Mouse (Mus musculus) urinary bladder, adult 18-20 months (tissue): ENCODE measurements around the gene Impdh1.
"Not testable (repeated sequence)": the region's sequence is repeated elsewhere in the genome, so short reads cannot be mapped to it uniquely, and the experiment has no call there.

Experiments used
- DNase-seq, 2 experiments: peaks; one replicate each; pipeline ENCODE4 v3.0.0; 2022; ENCODE audit warnings: low spot score in 2 of 2, mixed read lengths in 2 of 2

Gene Impdh1

DNA sequence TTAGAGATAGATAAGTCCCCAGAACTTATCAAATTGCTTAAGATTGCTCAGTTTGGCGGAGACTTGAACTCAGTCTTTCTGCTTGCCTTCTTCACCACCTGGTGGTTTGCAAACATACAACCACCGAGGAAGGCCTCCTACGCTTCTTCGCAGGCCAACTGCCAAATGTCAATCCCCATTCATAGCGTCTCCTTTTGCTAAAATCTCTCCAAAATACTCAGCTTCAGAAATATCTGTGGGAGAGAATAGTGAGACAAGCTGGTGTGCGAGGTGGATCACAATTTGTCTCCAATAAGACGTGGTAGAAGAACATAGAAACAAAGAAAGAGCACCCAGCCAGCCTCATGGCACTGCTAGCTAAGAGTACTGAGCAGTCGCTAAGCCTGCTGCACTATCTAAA lies 36.3 kb downstream of the Impdh1 start:
- DNase-seq: no peak

- peak; percentile 29 to 35 for DNase-seq
Observed at GRCm38 (mm10) chr6:29178888-29179658, 37.1 kb downstream of the Impdh1 start, which contains the start of gene Prrt4. Gene Prrt4, minus strand, starts transcription at chr6:29179584.

DNA sequence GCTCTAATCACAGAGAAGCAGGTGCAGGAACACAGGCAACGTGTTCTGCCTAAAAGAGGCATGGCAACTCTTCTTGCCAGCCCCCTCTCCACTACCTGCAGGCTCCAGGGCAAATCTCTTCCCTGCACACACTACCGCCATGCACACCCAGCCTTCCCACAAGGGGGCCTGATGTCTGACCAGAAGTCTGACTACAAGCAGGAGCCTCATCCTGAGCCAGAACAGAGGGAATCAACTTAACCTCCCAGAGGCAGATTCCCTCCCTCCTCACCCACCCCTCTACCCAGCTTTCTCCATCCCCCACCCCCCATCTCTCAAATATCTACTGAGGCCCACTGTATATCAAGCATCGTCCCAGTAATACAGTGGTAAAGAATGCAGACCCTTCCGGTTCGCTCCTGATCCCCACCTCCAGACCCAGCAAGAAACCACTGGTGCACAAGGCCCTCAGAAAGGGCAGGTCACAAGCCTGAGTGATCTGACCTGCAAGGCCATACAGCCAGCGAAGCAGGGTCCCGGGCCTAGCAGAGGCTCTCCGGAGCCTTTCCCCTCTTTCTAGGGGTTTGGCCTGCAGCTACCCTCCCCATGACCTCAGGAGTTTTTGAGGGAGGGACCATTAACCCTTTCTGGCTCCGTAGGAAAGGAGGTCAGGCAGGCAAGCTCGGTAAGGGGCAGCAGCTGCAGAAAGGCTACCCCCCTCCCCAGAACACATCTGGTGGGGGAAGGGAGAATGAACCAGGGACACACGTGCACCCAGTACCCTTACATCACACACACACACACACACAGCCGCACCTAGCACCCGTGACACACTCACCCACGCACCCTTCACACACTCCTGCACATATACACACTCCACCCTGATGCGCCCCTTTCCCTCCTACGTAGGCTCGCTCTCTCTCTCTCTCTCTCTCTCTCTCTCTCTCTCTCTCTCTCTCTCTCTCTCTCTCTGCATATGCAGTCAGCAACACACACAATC lies 38.0 kb downstream of the Impdh1 start:
- no peak for DNase-seq

GRCm38 (mm10) chr6:29175113-29175512 lies 41.1 kb downstream of the Impdh1 start:
- no peak for DNase-seq

DNA sequence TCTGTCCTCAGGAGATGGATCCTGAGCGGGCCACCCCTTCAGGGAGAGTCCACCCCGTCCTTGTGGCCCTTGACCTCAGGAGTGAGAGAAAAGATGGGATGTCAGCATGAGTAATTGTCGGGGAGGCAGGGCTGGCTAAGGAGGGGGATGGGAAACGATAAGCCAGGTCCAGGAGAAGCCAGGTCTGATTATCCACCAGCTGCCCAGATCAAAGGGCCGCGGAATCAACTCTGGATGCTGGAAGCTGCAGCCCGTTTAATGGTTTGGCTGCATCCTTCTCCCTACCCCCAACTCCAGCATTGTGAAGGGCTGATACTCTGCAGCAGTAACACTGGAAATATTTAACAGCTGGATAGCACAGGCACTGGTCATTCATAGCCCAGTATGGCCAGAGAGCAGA lies 41.8 kb downstream of the Impdh1 start:
- no peak for DNase-seq

DNA sequence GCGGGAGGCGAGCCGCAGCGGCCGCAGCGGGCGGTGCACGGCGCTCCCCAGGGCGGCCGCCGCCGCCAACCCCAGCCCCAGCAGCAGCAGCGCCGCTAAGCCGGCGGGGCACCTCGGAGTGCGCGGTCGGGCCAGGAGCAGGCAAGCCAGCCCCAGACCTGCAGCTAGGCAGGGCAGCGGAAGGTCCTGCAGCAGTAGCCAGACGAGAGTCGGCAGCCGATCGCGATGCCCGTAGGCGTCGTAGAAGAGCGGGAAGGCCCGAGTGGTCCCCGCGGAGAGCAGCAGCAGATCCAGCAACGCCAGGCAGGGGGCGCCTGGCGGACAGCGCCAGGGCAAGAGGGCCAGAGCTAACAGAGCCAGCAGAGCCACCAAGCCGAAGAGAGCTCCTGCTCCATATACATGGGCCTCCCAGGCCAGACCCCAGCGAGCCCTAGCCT lies 45.2 kb downstream of the Impdh1 start:
- peak; percentile 33 to 67 for DNase-seq

- peak in 1 of 2 experiments; percentile 41 for DNase-seq
Observed at GRCm38 (mm10) chr6:29170063-29170921, 45.9 kb downstream of the Impdh1 start.

DNA sequence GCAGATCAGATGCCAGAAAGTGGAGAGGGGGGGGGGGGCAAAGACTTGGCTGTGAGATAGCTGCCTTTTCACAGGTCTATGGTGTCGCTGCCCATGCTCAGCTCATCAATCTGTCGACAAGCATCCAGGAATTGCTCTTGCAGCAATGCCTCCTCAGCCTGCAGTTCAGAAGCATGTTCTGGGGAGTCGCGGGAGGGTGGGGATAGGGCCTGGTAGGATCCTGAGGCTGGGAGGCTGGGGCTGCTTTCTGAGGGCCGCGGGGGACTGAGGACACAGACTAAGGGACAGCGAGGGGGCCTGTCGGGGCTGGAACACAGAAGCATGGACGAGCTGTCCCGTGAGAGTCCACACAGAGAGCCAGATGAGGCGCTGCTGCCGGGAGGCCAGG lies 46.5 kb downstream of the Impdh1 start:
- no peak for DNase-seq

DNA sequence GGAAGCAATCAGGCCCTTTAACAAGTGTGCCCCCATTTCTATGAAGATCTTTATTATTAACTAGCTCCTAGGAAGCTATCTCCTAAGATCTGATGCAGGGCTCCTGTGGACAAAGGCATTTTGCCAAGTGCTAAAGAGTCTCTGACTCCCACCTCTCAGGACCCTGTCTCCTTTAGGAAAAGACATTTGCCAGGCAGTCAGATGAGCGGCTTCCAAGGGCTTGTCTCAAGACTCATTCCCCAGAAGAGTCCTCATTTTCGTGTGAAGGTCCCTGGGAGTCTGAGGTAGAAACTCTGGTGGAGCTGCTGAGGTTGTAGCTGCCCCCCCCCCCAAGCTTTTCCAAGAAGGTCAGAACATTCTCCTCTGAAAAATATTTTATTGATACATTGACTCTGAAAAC lies 47.3 kb downstream of the Impdh1 start:
- no peak for DNase-seq

- DNase-seq: no peak
Observed at GRCm38 (mm10) chr6:29166196-29166595, 50.0 kb downstream of the Impdh1 start.

DNA sequence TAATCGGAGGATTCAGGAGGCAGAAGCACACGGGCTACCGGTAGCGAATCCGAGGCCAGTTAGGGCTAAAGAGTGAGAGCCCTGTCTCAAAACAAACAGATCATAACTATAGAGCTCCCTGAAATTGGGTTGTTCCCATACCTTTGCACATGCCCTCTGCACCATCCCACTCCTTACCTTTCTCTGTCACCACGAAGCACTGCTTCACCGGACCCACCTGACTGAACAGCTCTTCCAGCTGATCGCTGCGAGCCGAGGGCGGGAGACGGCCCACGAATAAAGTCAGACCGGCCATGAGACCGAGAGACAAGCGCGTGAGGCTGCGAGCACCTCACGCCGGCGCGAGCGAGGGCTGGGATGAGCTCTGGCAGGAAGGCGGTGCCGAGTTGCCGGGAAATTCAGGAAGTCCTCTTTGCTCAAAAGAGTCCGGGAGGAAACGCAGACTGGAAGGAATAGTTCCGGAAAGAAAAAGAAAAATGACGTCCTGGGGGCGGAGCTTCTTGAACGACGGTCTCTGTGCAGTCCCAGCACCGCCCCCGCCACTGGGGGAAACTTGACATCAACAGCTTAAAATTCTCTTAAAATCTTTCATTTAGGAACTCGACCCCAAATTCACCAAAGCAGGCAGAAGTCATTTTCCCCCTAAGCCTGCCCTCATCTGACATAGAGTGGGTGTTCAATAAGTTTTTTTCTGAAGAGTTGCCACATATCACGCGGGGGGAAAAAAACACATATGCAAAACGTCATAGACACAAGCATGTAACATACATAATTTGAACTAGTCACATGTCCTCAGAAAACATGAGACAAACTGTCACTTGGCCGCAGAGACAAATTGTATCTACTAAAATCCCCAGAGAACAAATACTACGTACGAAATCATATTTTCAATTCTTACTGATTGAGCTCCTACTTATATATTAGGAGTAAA lies 51.6 kb downstream of the Impdh1 start, which contains the start of gene Rbm28:
Rbm28 (minus strand) TSS at position 693 of the 931 bp plus-strand sequence.
- DNase-seq: peak; percentile 71 to 77

GRCm38 (mm10) chr6:29161291-29161690 lies 54.9 kb downstream of the Impdh1 start:
- not testable (repeated sequence) for DNase-seq

DNA sequence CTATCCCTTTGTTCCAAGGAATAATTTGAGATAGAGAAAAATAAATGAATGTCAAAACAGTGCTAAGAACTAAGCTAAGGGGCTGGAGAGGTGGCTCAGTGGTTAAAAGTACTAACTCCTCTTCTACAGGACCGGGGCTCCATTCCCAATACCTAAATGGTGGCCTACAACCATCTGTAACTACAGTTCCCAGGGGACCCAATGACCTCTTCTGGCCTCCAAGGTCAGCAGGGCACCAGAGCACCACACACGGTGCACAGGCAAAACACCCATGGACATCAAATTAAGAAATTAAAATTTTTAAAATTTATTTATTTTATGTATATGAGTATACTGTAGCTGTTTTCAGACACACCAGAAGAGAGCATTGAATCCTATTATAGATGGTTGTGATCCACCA lies 55.4 kb downstream of the Impdh1 start:
- DNase-seq: no peak

GRCm38 (mm10) chr6:29156326-29156725 lies 59.8 kb downstream of the Impdh1 start:
- DNase-seq: no peak
